Mouse (Mus musculus): ENCODE measurements around the gene Tas2r135.

The Tas2r135 gene

DNA sequence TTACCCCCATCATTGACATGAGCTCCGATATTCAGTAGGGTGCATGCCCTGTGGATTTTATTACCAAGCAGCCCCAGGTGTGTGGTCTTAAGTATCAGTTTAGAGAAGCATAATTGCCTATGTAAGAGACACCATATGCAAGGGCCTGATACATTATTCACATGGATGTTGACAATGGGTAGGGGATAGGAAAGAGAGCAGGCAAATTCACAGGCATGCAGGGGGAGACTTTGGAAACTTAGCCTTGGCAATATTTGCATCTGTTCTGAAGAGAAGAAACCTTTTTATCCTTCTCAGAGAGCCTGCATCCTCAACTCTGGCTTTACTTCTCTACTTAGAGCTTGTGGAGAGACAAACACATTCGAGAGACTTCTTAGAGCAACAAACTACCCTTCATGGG lies at the start of gene Tas2r135:
Tas2r135 (plus strand) TSS at position 301 of the 400 bp plus-strand sequence.
- no peak for DNase-seq (ENCODE audit: low read depth, low spot score)

DNA sequence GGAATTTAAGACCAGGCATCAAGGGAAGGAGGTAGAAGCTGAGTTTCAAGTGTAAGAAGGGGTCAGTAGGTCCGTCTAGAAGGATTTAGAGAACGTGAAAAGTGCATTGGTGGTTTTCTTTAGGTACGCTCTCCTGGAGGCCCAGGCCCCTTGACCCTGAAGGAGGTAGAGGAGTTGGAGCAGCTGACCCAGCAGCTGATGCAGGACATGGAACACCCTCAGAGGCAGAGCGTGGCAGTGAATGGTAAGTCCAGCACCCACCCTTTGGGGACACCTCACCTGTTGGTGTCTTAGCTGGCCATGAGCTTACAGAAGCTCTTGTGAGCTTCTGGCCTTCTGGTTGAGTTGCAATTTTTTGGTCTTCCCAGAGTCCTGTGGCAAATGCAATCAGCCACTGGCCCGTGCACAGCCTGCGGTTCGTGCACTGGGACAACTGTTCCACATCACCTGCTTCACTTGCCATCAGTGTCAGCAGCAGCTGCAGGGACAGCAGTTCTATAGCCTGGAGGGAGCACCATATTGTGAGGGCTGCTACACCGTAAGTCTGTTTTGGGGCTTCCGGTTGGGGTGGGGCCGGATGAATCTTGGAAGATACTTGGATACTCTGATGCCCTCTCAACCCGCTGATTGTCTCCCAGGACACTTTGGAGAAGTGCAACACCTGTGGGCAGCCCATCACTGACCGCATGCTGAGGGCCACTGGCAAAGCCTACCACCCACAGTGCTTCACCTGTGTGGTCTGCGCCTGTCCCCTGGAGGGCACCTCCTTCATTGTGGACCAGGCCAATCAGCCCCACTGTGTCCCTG lies 49.2 kb upstream of the Tas2r135 start:
- DNase-seq (ENCODE audit: low read depth, low spot score): no peak

DNA sequence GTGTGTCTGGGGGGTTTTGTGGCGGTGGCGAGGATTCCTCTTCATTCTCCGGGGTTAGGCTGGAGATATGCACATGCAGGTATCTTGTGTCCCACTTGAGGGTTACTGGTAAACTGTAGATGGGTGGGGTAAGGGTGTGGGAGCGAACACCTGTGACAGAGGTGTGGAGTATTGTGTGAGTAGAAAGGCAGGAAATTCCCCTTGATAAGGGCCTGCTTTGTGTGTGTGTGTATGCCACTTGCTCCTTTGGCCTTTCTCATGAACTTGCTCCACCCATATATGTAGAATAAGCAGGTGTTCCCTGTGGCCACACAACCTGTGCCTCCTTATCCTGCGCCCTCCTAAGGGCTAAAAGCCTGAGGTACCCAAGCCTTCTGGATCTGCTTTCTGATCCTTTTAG lies 48.3 kb upstream of the Tas2r135 start:
- DNase-seq (ENCODE audit: low read depth, low spot score): no peak

DNA sequence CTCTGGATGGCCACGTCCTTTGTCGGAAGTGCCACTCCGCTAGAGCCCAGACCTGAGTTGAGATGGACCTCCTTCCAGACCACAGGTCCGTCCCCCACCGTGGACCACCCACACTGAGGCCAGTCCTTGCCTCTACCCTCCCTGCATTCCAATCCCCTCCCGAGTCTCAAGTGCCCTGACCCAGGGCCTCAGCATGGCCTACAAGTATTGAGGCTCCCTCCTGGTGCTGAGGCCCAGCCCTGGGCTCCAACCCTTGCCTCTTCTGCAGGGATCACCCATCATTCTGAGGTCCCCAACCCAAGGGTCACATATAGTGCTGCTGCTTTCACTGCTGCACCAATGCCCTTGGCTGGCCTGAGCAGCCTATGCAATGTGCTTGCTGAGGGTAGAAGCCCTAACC lies 47.3 kb upstream of the Tas2r135 start:
- DNase-seq (ENCODE audit: low read depth, low spot score): no peak

DNA sequence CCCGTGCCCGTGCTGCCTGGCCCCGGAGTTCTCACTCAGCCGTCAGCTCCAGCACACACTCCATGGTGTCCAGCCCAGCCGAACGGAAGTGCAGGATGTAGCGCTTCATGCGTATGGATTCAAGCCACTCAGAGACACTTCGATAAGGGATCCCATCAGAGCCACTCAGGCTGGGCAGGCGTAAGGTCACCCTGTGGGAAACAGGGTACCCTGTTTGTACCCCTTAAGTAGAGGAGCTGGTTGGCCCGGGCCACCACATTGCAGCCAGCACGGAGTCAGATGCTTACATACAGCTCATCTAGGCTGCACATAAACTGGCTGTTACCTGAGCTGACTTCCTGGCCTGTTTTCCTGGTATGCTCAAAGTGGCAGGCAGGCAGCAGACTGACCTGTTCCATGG lies 46.3 kb upstream of the Tas2r135 start:
- DNase-seq (ENCODE audit: low read depth, low spot score): no peak

DNA sequence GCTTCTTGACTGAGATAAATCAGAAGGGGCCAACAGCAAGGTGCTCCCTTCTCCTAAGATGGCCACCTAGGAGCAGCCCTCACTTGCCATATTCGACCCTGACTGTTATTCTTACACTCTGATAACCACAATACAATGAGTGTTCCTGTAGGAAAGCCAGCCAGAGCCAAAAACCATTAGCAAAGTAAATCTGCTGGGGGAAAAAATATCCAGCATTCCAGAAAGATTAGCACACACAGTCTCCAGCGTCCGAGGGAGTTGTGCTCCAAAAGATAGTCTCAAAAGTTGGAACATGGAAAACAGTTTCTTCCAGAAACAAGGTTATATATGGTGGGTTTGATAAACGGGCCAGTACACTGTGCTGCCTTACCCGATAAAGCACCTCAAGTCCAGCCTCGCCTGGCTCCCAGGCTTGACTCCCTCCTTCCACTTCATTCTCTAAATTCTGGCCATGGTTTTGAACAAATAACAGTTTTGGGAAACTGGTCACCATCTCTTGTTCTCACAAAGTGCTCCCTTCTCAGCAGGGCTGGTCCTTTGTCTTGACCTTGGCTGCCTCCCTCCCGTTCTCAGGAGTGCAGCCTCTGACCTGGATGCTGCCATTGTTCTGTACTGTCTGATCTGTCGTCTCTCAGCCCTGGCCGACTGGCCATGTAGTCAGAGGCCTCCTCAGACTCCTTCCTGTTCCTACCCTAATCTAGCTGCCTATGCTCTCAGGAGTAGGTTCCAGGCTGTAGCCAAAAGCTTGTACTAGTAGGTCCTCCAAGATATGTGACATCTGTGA lies 45.7 kb upstream of the Tas2r135 start:
- no peak for DNase-seq (ENCODE audit: low read depth, low spot score)

DNA sequence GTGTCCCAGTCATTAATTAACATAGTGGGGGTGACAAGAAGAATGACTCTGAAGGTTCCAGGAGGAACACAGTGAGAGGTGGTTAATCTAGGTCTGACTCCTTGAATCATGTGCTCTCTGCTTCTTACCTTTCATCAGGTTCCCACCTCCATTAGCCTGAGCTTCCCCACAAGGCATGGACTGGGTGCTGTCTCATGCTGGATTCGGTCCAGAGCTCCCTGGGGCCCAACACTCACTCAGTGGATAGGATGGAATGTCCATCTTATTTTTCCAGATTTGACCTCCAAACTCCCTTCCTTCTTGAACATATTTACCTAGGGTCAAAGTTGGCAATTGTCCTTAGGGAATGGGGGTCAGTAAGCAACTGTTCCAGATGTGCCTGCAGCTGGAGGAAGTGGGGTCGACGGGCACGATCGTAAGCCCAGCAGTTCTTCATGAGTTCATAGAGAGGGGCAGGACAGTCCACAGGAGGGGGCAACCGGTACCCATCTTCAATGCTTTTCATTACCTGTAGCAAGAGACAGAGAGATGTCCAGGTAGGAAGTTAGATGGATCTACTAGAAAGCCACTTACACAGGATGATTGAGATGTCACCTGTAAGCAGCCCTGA lies 44.9 kb upstream of the Tas2r135 start:
- no peak for DNase-seq (ENCODE audit: low read depth, low spot score)

DNA sequence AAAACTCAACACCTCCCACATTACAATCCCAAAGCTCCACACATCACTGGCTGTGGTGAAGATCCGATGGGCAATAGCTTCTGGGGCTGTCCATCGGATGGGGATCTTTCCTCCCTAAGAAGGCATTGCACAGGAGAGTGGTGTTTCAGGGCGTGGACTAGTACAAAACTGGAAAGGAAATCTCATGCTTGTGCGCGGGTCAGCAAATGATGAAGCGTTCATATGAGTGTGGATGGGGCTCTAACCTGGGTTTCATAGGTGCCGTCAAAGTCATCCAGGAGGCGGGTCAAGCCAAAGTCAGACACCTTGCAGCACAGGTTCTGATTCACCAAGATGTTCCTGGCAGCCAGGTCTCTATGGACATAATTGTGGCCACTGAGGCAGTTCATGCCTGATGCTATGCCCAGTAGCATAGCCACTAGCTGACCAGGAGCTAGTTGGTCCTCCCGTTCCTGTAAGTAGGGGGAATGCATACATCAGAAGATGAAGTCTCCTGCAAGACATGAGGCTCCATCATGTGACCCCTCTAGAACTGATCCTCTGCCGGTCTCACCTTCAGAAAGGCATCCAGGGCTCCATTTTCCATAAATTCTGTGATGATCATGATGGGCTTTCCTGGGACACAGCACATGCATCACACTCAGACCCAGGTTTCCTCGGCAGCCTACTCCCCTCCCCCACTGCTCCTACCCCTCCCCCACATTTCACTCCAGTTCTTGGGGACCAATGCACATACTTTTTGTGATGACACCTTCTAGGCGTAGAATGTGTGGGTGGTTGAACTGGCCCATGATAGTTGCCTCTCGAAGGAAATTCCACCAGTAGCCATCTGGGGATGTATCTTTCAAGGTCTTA lies 44.0 kb upstream of the Tas2r135 start:
- DNase-seq (ENCODE audit: low read depth, low spot score): no peak

DNA sequence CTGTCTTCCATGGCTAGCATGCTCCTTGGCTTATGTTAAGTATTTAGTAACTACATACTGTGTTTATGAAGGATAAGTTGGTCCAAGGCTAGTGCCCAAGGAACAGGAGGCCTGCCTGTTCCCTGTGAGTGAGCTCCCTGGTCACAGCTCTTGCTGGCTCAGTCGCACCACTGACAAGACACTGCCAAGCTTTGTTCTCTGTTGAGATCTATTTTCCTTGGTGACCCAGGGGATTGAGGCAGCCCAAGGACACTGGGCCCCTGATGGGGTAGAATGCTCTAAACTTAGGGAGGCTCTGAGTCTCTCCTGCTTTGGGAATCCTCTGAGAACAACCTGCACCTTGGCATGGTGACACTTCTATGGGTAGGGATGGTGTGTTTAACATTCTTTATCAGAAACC lies 43.2 kb upstream of the Tas2r135 start:
- no peak for DNase-seq (ENCODE audit: low read depth, low spot score)

DNA sequence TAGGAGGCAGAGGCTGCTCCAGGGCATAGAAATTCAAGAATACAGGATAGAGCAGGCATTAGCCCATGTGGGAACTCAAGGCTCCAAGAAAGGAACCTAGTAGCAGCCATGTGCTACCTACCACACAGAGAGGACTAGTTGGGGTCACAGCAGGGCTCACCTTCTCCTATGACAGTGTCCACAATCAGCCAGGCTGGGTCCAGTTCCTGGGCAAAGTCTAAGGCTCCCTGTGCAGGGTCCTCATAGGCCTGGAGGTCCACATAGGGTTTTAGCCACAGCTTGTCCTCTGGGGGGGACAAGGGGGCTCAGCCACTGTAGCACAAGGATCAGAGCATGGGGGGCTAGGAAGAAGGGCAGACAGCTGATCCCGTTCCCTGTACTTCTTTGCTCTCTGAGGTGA lies 42.7 kb upstream of the Tas2r135 start:
- no peak for DNase-seq (ENCODE audit: low read depth, low spot score)

DNA sequence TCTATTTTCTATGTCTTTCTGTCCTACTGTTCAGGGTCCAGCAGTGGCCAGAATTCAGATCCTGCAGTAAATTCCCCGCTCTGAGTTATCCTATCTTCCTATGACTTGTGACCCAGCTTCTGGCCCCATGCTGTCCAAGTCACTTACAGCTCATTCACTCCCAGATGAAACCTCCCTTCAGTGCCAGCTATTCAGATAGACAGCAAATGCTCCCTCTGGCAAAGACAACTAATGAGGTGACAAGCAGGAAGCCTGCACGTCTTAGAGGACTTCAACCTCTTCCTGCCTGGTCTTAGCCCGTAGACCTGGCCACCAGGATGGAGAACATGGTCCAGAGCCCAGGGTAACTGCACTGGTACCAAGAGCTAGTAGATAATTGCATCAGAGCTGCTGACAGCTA lies 42.3 kb upstream of the Tas2r135 start:
- DNase-seq (ENCODE audit: low read depth, low spot score): no peak

DNA sequence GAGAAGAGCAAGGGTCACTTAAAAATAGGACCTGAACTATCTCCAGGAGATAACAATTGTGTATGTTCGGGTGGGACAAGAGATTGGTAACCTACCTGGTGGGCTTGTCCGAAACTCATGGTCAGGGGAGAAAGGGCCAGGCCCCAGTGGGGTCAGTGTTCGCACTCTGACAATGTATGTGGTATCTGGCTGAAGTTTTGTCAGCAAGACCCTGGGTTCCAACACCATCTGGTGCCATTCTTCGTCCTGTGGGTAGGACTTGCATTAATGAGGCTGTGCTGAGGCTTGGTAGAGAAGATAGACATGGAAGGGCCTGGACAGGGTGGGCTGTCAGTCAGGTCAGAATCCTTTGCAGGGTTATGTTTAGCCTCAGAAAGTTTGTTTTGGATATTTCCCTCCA lies 41.2 kb upstream of the Tas2r135 start:
- DNase-seq (ENCODE audit: low read depth, low spot score): no peak

DNA sequence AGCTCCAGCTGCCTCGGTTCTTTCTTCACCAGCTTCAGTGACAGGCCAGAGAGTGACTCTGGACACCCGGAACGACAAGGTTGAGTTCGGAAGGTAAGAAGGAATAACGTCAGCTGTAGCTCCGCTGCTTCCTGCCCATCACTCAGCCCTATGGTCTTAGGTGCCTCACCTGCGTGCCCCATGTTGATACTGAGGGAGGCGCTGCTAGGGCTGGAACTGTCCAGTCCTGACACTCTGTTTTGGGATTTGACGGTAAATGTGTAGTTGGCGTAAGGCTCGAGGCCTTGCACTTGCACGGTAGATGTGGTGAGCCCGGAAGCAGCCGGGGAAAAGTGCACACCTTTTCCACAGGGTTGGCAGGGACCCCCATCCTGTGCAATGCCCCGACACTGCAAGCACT lies 40.6 kb upstream of the Tas2r135 start:
- DNase-seq (ENCODE audit: low read depth, low spot score): no peak

DNA sequence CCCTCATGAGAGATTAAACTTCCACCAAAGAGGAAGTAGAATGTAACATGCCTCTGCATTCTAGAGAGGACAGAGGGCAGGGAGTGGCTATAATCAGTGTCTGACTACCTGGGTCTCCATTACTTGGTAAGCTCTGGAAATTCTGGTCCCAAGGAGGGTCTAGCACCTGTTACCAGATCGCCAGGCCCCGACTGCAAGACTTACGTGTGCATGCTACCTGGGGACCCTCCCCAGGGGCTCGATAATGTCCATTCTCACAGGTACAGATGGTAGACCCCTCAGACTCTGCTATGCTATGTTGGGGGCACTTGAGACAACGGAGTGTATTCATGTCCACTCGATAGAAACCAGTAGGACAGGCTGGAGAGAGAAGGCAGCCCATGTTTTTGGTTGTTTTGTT lies 40.0 kb upstream of the Tas2r135 start:
- DNase-seq (ENCODE audit: low read depth, low spot score): no peak

DNA sequence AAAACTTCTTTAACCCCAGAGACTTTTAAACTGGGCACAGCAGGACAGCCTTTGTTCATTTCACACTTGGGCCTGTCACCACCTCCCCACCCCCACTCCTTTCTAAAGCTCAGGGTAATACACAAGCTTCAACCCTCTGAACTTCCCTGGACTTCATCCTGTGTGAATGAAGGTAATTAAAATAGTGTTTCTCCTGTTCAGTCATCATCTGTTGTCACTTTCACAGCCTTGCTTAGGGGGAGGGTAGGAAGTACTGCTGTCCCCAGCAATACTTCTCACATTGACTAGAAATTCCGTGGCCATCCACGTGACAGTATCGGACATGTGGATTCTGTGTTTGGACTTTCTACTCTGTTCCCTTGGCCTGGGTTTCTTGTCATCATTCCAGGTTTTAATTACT lies 35.4 kb upstream of the Tas2r135 start:
- DNase-seq (ENCODE audit: low read depth, low spot score): no peak

DNA sequence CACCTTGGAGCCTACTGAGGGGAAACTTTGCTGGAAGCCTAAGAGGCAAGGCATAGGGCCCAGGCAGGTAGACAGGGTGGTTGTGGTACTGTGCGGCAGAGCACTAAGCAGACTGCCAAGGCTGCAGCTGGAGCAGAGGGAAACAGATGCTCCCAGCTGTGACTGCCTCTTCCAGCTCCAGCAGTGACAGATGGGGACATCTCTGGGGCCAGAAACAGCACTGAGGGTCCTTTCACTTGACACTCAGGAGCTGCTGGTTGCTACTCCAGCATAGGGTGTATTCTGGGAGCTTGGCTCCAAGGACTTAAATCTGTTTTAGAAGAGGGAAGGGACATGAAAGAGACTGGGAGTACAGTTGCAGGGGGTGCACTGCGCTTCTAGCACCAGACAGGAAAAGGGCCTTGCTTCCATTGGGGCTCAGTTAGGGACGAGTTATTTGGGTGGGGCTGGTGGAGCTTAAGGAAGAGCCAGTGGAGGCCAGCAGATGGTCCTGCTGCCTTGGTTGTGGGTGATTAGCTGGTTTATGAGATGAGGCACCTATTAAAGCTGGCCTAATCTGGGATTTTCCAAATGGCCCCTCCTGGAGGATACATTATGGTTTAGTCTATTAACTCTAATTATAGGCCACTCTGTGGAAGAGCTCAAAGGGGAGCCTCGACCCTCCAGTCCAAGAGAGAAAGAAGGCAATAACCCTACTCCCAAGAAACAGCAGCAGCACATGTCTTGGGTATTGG lies 34.4 kb upstream of the Tas2r135 start:
- no peak for DNase-seq (ENCODE audit: low read depth, low spot score)

DNA sequence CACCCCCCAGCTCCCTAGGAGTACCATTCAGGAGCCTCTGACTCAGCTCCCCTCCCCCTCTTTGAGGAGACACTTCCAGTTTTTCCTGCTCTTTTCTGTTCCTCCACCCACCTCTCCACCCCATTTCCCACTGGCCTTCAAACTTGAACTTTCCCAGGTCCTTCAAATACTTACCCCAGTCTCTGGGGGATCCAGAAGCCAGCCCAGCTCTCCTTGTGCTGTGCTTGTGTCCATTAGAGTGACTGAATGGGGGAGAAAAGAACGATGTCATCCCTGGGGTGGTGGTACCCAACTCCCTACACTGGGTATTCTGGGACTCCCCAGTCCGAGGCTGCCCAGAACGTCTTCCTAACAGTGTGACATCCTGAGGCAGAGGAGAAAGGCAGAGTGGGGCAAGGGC lies 33.2 kb upstream of the Tas2r135 start:
- no peak for DNase-seq (ENCODE audit: low read depth, low spot score)

DNA sequence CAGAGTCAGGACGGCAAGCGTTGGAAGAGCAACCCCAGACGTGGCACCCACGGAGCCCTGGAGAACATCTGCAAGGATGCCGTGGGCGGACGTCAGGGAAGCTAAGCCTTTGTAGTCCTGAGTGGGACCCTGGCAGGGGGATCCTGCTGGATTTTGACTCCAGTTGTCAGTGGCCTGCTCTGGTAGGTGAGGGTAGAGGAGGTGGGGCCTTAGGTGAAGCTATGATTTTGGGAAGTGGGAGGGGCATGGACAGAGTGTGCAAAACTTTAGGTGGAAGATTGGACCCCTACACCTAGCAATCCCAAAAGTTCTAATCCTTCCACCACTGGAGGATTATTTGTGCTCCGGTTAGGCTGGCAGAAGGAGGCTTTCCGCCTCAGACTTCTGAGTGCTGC lies 32.8 kb upstream of the Tas2r135 start:
- no peak for DNase-seq (ENCODE audit: low read depth, low spot score)

DNA sequence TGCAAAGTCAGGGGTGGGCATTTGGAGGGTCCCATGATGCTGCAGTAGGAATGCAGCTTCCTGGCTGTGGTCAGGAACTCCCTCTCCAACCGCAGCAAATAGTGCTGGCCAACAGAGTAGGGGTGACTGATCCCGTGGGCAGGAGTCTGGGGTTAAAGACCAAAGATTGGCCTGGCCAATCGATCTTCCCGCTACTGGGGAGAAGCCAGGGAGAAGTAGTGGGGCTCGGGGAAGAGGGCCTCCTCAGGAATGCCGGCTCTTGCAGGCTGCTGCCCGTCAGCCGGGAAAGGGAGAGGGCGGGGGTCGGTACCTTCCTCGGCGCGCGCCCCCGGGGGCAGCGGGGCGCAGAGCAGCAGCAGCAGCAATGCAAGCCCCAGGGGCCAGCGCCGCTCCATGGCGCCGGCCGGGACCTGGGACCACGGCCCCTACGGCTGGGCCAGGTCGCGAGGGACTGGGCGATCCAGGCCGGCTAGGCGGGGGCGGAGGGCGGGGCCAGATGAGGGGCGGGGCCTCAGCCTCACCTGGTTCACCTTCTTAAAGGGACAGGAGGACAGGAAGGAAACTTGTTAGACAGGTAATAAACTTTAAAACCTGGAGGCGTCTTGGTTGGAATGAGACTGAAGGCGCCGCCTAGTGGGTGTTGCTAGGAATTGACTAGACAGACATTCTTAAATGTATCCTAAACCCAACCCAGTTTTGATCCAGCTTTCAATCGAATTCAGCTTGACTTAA lies 32.3 kb upstream of the Tas2r135 start, which contains the start of gene Epha1:
Epha1 (minus strand) TSS at position 453 of the 732 bp plus-strand sequence.
- DNase-seq (ENCODE audit: low read depth, low spot score): peak; percentile 56
